Mouse (Mus musculus) stomach, embryonic 14.5 days (tissue): Measurements from ENCODE around the gene Eci3. TPM values are rescaled to one million over a fixed set of nuclear protein-coding genes. Genes with fewer than 3 reads are reported as not detected.
"Not testable (repeated sequence)": the region's sequence is repeated elsewhere in the genome, so short reads cannot be mapped to it uniquely, and the experiment has no call there.

Experiments used
- ATAC-seq: fragments of 200-750 bp; cut with Nextera tagmentation; 2 replicates; pipeline ENCODE4 v1.8.0; 2017; ENCODE audit warnings: low read depth, moderate TSS enrichment; ENCODE audit not compliant: insufficient number of reproducible peaks, insufficient read depth, low FRiP score
- H3K27ac ChIP-seq: fragments of 300-500 bp; sonication (generic); 2 replicates; pipeline ENCODE4 v1.5.1; 2014; ENCODE audit warnings: mild to moderate bottlenecking, low read length, moderate library complexity, mixed read lengths
- H3K27me3 ChIP-seq: fragments of 300-500 bp; sonication (generic); 2 replicates; pipeline ENCODE4 v1.6.1; 2014; ENCODE audit warnings: low read length, control low read depth, mixed read lengths; ENCODE audit not compliant: control insufficient read depth, insufficient read depth
- H3K36me3 ChIP-seq: fragments of 300-500 bp; sonication (generic); 2 replicates; pipeline ENCODE4 v1.6.1; 2014; ENCODE audit warnings: mild to moderate bottlenecking, control low read depth, low read length, moderate library complexity, mixed read lengths; ENCODE audit not compliant: control insufficient read depth, insufficient read depth
- H3K4me1 ChIP-seq: fragments of 300-500 bp; sonication (generic); 2 replicates; pipeline ENCODE4 v1.6.1; 2014; ENCODE audit warnings: low read length, control low read depth, mixed read lengths; ENCODE audit not compliant: control insufficient read depth, insufficient read depth
- H3K4me2 ChIP-seq: fragments of 300-500 bp; sonication (generic); replicated peaks from 2 replicates; pipeline ENCODE4 v1.6.1; 2014; ENCODE audit warnings: low read depth, low read length, control low read depth
- H3K4me3 ChIP-seq: fragments of 300-500 bp; sonication (generic); 2 replicates; pipeline ENCODE4 v1.5.1; 2014; ENCODE audit warnings: low read depth, low read length, control low read depth
- H3K9ac ChIP-seq: fragments of 300-500 bp; sonication (generic); replicated peaks from 2 replicates; pipeline ENCODE4 v1.6.1; 2014; ENCODE audit warnings: low read depth, mild to moderate bottlenecking, control low read depth, low read length, moderate library complexity, mixed read lengths
- H3K9me3 ChIP-seq: fragments of 300-500 bp; sonication (generic); 2 replicates; pipeline ENCODE4 v1.6.1; 2016; ENCODE audit warnings: low read depth, low read length, control low read depth; ENCODE audit not compliant: control insufficient read depth
- WGBS: fragments of 180-500 bp; shearing (Covaris S2); extraction: QIAGEN DNeasy Blood & Tissue Kit; methylation state at CpG from one replicate; pipeline ENCODE4 v1.1.7; 2014; 5-methylcytosine and 5-hydroxymethylcytosine counted together
- polyA plus RNA-seq: library from polyadenylated mRNA; unstranded; fragments of >200 nt; fragmentation: Nextera tagmentation; extraction: Ambion mirVana; gene quantifications from 2 replicates; pipeline ENCODE4 v1.2.1, GENCODE M21; 2014

The Eci3 gene
- polyA plus RNA-seq, 1 experiment from 2014 or later: 1.5 TPM

DNA sequence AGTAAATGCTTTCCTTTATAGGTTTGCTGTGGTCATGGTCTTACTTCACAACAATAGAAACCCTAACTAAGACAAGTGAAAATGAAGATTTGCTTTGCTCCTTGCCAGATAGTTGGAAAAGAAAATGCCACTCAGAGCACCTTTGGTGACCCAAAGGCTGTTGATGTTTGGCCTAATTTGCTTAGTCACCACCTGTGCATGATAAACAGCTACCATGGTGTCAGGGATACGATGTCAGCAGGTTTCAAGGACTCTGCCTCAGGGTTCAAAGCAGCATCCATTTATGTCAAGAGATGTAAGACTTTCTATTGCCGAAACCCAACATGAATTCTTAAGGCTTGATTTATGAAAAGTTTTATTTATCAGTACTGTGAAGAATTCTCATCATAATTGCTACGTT lies 13.8 kb upstream of the Eci3 start:
- no peak overlapping the region for H3K9ac ChIP-seq
- H3K27me3 ChIP-seq: no peaks in the 10 kb centered on the region
- WGBS: 89% methylated on average over 3 of the region's 3 CpGs
- H3K4me3 ChIP-seq: no peak overlapping the region
- ATAC-seq: no peak
- H3K36me3 ChIP-seq: peaks cover 32% of the 10 kb centered on the region
- no peaks in the 10 kb centered on the region for H3K9me3 ChIP-seq
- H3K4me1 ChIP-seq: no peaks in the 10 kb centered on the region
- H3K27ac ChIP-seq: no peak overlapping the region
- H3K4me2 ChIP-seq: no peak overlapping the region

DNA sequence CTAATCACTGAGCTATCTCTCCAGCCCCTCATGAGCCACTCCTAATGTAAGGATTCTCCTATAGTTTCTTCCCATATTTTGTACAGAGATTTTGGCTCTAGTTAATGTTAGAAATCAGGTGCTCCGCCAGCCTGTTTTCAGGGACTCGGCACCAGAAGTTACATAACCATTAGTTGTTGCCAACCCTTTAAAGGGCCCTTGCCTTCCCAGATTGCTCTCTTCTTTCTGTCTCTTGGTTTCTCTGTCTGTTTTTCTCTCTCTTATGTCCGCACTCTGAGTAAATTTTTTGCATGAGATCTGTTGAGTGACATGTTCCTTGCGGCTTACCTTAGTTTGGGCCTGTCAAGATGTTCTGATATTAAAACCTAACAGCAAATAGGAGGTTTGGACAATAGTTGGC lies 12.5 kb upstream of the Eci3 start:
- Histone ChIP-seq H3K27me3 (no peaks in the 10 kb centered on the region), H3K4me2 (no peak overlapping the region), H3K9ac (no peak overlapping the region), H3K27ac (no peak overlapping the region), H3K36me3 (peaks cover 29% of the 10 kb centered on the region), H3K9me3 (no peaks in the 10 kb centered on the region), H3K4me1 (no peaks in the 10 kb centered on the region), H3K4me3 (no peak overlapping the region)
- WGBS: 88% methylated on average over 4 of the region's 4 CpGs
- ATAC-seq: no peak

DNA sequence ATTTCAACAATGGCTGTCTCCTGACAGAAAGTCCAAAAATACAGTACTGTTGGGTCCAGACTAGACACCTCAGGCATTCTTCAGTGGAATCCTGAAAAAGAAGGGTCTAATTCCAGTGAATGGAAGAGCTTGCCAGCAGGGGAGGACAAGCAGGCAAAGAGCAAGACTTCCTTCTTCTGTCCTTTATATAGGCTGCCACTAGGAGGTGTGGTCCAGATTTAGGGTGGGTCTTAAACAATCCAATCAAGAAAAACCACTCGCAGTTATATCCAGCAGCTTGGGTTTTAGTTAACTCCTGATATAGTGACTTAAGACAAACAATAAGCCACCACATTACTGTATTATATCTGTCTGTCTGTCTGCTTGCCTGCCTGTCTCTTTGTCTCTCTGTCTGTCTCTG lies 10.2 kb upstream of the Eci3 start:
- Histone ChIP-seq H3K9ac (no peak overlapping the region), H3K27me3 (no peaks in the 10 kb centered on the region), H3K36me3 (peaks cover 10% of the 10 kb centered on the region), H3K4me1 (no peaks in the 10 kb centered on the region), H3K4me3 (no peak overlapping the region), H3K9me3 (no peaks in the 10 kb centered on the region), H3K4me2 (no peak overlapping the region), H3K27ac (no peak overlapping the region)
- WGBS: 47% methylated on average over 1 of the region's 1 CpGs
- no peak for ATAC-seq

DNA sequence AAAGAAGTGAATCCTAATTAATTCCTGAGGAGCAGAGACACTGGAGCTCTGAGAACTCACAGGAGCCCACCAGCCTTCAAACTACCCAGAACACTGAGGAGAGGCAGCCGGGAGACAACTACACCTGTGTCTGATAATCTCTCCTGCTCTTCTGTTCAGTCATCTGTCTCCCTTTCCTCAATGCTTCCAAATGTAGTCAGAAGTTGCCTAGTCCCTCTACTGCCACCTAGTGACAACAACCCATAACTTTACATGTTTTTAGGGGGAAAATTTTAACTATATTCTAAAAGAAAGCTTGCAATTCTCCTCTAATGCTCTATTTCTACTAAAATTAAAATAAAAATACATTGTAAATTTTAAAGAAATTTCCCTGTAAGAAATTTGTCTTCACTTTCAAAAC lies 9.5 kb upstream of the Eci3 start:
- no peaks in the 10 kb centered on the region for H3K4me1 ChIP-seq

DNA sequence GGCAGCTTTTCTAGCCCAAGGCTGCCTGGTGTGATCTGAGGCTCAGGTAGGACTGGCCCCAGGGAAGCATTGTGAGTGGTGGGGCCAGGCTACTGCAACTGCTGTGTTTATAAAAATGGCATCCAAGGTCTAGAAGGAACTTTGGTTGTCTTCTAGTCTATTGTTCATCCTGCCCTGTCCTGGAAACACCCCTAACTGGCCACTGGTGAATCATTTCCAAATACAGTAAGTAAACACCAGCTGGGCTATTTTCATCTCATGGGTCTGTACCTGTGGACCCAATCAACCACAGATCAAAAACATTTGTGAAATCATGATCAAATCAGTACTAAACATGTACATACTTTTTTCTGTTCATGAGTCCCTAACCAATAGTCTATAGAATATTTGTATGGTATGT lies 8.8 kb upstream of the Eci3 start:
- H3K4me1 ChIP-seq, H3K4me3 ChIP-seq, H3K27me3 ChIP-seq, H3K27ac ChIP-seq, ATAC-seq, H3K4me2 ChIP-seq, H3K36me3 ChIP-seq, H3K9me3 ChIP-seq, H3K9ac ChIP-seq: not testable (repeated sequence)

More for the DNA sequence above, 9.5 kb upstream of the Eci3 start:
- no peaks in the 10 kb centered on the region for H3K9me3 ChIP-seq
- ATAC-seq: no peak
- H3K4me3 ChIP-seq: no peak overlapping the region
- no peak overlapping the region for H3K4me2 ChIP-seq
- H3K27me3 ChIP-seq: no peaks in the 10 kb centered on the region
- peaks cover 9% of the 10 kb centered on the region for H3K36me3 ChIP-seq
- H3K27ac ChIP-seq: no peak overlapping the region
- no peak overlapping the region for H3K9ac ChIP-seq
- WGBS: 37% methylated on average over 1 of the region's 1 CpGs

DNA sequence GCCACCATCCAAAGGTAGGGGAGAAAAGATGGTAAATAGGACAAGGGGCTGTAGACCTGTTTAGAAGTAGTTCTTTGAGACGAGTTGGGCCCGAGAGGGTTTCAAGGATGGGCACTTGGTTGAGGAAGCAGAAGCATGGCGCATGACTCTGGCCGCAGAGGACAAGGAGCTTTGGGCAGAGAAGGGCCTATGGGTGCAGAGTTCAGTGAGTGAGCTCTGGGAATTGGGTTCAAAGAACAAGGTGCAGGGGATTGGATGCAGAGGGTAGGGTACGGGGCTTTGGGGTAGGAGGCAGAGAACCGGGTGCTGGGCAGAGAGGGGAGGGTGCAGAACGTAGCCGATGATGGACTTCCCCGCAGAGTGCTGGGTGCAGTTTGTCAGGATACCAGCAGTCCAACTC lies 2.0 kb upstream of the Eci3 start:
- not testable (repeated sequence) for ATAC-seq, H3K4me1 ChIP-seq, H3K4me3 ChIP-seq, H3K9me3 ChIP-seq, H3K36me3 ChIP-seq, H3K9ac ChIP-seq, H3K4me2 ChIP-seq, H3K27ac ChIP-seq, H3K27me3 ChIP-seq
- WGBS: 75% methylated on average over 9 of the region's 9 CpGs

DNA sequence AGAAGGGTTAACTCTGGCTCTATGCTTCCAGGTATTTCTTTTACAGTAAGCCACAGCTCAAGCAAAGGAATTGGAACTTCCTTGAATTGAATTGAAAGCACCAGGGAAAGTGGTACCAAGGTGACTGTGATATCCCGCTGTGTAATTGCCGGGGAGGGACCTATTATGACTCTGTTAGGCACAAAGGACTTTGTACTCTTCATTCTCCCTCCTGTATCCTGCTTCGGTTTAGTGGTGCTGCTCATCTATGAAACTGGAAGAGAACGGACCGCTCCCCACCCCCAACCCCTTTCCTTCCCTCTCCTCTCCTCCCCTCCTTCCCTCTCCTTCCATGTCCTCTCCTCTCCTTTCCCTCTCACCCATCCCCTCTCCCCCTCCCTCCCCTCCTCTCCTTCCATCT lies 1.3 kb upstream of the Eci3 start:
- no peak for ATAC-seq
- Histone ChIP-seq H3K4me3 (peak overlapping the region; percentile 45; the same call in 1 of the 2 replicates), H3K4me1 (no peaks in the 10 kb centered on the region; the same call in 1 of the 2 replicates), H3K27me3 (0 out of 2 replicates have a peak, but pooled peaks cover 3% of the 10 kb centered on the region), H3K27ac (no peak overlapping the region), H3K4me2 (peak overlapping the region; percentile 80), H3K9me3 (no peaks in the 10 kb centered on the region), H3K36me3 (no peaks in the 10 kb centered on the region), H3K9ac (no peak overlapping the region)
- 22% methylated on average over 5 of the region's 5 CpGs for WGBS

DNA sequence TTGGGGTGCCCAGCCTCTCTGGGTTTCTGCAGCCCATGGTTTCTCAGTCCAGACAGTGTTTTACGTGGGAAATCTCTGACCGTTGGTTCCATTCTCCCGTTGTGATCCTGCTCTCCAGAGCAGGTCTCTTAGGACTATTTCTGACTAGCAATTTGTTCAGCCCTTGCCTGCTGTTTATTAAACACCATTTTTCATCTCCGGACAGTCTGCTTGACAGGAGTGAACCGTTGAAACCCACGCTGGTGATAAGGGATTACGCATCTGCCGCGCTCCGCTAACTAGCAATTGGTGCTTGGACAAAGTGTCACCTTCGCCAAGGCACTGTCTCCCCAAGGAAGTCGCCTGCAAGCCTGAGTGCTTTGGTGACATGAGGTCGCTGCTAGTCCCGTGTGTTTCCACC lies 809 bp upstream of the Eci3 start:
- Histone ChIP-seq H3K27ac (no peak overlapping the region), H3K9me3 (no peaks in the 10 kb centered on the region), H3K4me1 (no peaks in the 10 kb centered on the region; the same call in 1 of the 2 replicates), H3K27me3 (0 out of 2 replicates have a peak, but pooled peaks cover 3% of the 10 kb centered on the region), H3K4me3 (peak overlapping the region; percentile 45), H3K9ac (no peak overlapping the region), H3K36me3 (no peaks in the 10 kb centered on the region), H3K4me2 (peak overlapping the region; percentile 80)
- WGBS: 3% methylated on average over 14 of the region's 14 CpGs
- no peak for ATAC-seq

DNA sequence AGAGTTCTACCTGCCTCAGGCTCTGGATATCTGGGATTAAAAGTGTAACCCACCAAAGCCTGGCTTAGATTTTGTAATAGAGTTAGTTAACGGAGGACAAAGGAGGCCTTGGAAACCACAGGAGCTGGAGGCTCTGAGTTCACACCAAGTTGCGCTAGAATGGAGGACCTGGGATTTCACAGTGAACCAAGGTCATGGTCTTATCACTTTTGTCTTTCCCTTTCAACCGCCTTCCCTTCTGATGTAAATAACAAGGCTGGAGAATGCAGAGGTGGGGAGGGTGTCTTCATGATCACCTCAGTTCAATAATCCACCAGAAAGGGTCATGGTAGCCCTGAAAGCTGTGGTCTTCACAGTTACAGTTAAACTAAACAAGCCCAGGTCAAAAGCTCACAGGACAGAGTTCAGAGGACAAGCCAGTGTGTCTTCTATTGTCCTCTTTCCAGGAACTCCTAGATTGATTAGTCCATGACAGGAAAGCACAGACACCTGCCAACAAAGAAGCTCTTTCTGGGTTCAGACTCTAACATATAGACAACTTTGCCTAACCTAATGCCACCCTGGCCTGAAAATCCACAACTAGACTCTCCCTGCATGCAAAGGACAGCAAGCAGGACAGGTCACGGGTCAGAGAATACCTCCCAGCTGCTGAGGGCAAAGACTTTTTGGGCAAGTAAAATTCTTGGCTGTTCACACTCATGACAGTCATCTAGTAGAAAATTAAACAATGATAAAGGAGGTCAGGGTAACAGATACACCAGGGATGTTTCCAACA lies 2.4 kb downstream of the Eci3 start:
- Histone ChIP-seq H3K9me3 (no peaks in the 10 kb centered on the region), H3K4me2 (no peak overlapping the region), H3K36me3 (no peaks in the 10 kb centered on the region), H3K9ac (no peak overlapping the region), H3K4me3 (no peak overlapping the region), H3K4me1 (no peaks in the 10 kb centered on the region; the same call in 1 of the 2 replicates), H3K27me3 (0 out of 2 replicates have a peak, but pooled peaks cover 3% of the 10 kb centered on the region), H3K27ac (no peak overlapping the region)
- WGBS: 76% methylated on average over 4 of the region's 4 CpGs
- no peak for ATAC-seq
